Mouse (Mus musculus): Measurements from ENCODE around the gene Uqcc1.

The Uqcc1 gene

DNA sequence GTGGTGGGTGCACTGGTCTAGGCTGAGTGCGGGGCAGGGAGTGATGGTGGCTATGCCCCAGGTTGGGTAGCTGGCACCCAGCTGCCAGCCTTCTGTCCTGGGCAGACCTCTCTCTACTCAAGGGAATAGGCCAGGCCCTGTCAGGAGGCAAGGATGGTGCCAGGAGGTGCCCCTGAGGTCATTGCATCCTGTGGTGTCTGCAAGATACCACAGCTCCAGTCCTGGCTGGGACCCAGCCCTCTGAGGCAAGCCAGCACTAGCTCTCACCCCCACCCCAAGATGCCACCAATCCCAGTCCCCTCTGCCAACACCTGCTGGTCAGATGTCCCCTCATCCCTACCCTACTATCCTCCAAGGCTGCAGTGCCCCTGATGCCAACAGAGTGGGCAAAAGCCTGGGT is 113.9 kb downstream of the Uqcc1 start:
- DNase-seq (ENCODE audit: low spot score in 2 of 2) = no peak

DNA sequence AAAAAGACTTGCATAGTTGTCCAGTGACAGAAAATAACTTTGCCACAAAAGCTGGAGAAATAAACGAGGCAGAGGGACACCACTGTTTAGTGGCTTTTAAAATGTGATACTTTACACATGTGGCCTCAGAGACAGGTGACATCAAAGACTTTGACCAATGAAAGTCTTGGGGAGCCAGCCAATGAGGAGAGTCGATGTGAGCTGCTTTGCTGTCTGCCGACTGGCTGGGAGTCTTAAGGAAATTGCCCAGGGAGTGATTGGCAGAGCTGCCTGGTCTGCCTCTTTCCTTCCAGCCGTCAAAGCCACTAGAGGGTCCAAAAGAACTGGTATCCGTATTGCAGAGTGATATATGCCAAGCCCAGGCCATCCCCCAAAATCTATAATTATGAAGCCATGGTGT is 115.3 kb downstream of the Uqcc1 start:
- DNase-seq (ENCODE audit: low spot score in 2 of 2) = no peak

DNA sequence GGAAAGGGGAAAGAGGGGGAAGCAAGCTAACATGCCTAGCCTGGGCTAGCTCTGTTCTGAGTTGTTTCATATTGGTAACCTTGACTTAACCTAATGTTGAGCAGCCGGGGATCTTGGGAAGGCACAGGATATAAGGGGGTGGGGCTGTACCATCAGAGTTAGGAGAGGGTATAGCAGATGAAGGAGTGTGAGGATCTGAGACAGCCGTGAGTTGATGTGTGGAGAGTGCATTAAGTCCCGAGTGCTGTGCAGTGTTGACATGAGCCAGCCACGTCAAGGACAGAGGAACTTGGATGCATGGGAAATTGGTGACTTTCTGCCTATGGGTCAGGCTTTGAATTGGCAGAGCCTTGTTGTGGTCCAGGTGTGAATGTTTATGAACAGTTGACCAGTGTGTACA is 117.5 kb downstream of the Uqcc1 start:
- DNase-seq (ENCODE audit: low spot score in 2 of 2) = no peak

DNA sequence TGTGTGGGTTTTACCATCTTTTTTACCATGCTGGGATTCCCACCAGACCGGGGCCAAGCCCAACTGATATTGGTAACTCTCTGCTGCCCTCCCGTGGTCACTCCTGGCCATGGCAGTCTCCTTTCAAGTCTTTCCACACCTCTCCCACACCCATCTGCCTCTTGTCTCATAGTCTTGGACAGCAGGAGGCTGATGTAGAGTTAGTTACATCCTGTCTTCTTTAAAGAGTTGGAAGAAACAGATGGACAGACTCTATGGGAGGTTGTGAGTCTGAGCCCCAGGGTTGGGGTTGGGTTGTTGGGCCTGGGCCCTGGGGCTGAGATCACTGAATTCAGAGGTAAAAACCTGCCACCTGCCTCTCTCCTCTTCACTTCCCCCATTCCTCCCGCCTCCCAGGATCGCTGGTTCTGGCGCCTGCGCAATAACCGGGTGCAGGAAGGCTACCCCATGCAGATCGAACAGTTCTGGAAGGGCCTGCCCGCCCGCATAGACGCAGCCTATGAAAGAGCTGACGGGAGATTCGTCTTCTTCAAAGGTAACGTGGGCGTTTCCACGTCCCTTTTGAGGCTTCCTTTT is 118.2 kb downstream of the Uqcc1 start:
- peak in 1 of 2 experiments; percentile 88 for DNase-seq (ENCODE audit: low spot score in 2 of 2)

DNA sequence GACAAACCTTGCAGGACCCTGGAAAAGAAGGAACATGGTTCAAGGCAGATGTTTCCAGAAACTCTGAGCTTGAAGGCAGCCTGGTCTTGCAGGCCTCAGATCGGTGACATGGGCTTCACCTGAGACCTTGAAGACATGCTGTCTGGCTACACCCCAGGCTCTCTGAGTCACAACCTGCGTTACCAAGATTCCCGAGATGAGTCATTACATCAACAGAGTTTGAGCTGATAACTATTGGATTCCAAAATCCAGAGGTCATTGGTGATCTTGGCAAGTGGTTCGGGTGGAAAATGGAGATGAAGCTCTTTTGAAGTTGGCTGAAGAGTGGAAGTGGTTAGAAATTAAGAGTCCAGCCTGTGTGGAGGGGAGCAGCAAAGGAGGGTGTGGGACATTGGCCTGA is 120.5 kb downstream of the Uqcc1 start:
- DNase-seq (ENCODE audit: low spot score in 2 of 2) = no peak

DNA sequence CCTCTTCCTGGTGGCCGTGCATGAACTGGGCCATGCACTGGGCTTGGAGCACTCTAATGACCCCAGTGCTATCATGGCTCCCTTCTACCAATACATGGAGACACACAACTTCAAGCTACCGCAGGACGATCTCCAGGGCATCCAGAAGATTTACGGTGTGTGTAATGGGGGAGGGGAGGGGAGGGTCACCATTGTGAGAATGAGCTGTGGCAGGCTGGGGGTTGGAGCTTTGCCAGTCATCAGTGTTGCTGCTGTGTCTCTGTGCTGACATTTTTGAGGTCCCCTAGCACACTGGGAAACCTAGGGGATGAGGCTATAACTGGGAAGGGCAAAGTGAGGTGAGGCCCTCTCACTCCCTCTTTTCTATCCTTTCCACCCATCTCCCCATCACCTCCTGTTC is 122.7 kb downstream of the Uqcc1 start:
- no peak for DNase-seq (ENCODE audit: low spot score in 2 of 2)

DNA sequence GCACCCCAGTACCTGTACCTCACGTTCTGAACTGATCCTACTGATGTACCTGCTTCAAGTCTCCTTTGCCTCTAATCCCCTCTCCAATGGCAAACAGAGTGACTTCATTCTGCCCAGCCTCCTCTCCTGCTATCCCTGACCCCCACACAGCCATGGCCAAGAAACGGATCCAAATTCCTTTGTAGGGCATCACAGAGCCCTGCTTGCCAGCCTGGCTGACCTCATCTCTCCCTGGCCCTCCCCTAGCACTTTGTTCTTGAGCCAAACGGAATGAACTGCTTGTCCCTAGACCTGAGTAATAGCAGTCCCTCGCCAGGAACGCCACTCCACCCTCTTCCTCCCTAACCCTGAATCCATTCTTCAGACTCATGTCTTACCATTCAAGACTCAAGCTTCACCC is 123.6 kb downstream of the Uqcc1 start:
- no peak for DNase-seq (ENCODE audit: low spot score in 2 of 2)

DNA sequence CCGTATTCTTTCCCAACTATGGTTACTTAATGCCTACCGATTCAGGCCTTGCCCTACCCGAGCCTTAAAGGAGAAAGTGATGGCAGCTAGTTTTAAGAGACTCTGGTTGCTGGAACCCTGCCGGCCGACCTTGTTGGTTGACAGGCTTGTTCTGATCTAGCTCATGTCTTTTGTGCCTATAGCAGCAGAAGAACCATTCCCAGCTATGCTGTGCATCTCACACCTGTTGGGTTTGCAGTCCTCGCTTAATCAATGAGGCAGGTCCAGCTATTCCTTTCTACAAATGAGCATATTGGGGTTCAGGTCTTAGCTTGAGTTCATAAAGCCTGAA is 124.2 kb downstream of the Uqcc1 start:
- no peak for DNase-seq (ENCODE audit: low spot score in 2 of 2)

DNA sequence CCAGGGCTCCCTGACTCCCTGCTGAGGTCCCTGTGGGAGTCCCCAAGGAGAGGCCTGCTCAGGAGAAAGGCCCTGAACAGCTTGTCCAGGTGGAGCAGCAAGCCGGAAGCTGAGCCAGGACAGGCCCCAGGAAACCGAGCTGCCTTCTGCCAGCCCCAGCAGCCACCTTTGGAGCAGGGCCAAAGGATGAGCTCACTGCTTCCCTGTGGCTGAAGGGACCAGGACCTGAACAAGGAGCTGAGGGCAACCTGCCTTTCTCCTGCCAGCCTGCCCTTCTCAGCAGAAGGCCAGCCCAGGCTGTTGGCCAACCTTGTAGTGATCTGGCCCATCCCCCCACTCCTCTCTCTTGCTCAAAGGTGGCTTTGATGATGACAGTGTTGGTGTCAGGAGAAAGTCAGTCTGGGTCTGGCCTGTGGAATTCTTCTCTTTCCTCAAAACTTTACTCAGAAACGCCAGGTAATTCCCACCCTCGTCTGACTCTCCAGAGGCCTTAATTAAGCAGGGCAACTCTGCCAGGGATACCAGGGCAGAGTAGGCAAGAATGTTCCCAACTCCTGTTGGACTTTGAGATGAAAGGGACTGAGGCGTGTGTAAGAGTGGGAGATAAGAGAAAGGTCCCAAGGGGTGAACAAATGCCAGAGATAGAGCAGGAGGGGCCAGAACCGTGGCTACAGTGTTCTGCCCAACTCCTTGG is 124.7 kb downstream of the Uqcc1 start:
- peak in 1 of 2 experiments; percentile 88 for DNase-seq (ENCODE audit: low spot score in 2 of 2)

DNA sequence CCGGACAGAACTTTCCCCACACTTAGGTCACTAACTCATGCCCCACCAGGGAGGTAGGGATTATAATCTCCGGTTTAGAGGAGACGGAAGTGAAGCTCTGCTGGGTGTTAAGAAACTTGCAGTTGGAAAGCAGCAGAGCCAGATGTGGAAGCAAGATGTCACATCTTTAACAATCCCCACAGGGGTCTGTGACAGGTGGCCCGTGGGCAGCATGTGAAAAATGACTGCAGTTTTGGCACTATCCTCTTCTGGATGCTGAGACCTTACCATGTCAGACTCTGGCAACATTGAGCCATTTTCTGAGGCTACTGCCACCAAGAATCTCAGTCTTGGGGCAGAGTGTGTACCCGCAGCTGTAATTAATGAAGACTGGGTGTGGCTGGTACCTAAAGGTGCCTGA is 126.1 kb downstream of the Uqcc1 start:
- DNase-seq (ENCODE audit: low spot score in 2 of 2) = no peak

DNA sequence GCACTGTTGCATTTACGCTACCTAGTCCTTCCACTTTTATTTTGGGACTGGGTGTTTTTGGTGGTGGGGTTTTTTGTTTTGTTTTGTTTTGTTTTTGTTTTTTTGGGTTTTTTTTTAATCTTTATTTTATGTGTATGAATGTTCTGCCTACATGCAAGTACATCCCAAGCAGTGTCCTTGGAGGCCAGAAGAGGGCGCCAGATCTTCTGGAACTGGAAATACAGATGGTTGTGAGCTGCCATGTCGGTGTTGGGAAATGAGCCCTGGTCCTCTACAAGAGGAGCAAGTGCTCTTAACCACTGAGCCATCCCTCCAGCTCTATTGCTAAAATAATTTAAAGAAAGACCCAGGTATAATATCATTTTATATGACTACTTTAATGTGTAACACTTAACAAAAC is 127.3 kb downstream of the Uqcc1 start:
- no peak for DNase-seq (ENCODE audit: low spot score in 2 of 2)

DNA sequence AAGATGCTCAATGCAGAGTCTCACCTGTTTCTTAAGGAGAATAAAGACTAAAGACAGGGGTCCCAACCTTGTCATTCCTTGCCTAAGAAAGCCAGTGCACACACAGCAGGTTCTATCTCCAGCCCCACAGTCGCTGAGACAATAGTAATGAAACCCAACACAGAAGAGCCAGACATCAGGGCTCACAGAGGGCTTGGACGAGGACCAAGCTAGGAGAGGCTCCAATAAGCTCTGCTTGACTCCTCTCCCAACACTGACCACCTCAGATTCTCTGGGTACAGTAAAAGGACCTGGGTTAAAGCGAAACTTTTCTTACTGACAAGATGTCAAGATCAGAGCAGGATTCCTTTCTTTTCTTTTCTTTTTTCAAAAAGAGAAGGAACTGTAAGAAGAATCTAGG is 131.5 kb downstream of the Uqcc1 start:
- DNase-seq (ENCODE audit: low spot score in 2 of 2) = no peak

Measured in cerebellum, postnatal 4 days (tissue).